Mouse (Mus musculus): ENCODE results near the gene Eif4b. TPM values are rescaled to one million over a fixed set of nuclear protein-coding genes. Genes with fewer than 3 reads are reported as not detected.

Eif4b gene
- polyA plus RNA-seq, 1 experiment from 2014 or later = 54.0 TPM

DNA sequence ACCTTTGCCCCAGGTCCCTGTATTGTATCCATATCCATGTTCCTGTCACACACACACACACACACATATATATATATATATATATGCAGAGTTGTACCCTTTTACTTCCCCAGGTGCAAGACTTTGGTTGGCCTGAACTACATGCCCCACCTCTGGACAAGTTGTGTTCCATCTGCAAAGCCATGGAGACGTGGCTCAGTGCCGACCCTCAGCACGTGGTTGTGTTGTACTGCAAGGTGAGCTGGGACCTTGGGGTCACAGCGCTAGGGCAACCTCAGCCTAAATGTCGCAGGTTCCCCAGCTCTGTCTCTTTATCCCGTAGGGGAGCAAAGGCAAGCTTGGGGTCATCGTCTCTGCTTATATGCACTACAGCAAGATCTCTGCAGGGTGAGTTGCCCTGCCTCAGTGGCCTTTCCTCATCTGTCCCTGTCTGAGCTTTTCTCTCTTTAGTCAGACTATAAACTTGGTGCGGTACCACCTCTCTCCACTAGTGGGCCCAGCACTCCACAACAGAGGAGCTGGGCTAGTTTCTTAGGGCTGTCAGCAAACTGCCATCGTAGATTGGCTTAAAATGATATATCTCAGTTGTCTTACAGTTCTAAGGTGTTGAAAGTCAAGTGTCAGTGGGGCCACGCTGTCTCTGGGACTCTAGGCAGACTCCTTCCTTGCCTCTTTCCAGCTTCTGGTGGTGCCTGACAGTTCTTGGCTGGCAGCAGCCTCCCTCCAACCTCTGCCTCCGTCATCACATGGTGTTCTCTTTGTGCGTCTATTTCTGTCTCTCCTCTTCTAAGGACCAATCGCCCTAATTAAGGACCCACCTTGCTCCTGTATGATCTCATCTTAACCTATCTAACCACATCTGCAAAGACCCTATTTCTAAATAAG, 34.4 kb downstream of the Eif4b start:
- Histone ChIP-seq H3K36me3 (ENCODE audit: insufficient read depth, low read length) (peaks cover 63% of the 10 kb centered on the region), H3K27ac (ENCODE audit: low read length) (0 out of 2 replicates have a peak overlapping the region, but pooled peaks have one; percentile 38), H3K9ac (replicated peaks; ENCODE audit: low read depth) (no peak overlapping the region), H3K4me3 (ENCODE audit: low read depth, low read length) (no peak overlapping the region), H3K4me1 (ENCODE audit: insufficient read depth, low read depth, low read length) (peaks cover 33% of the 10 kb centered on the region; the same call in 1 of the 2 replicates), H3K9me3 (ENCODE audit: low read length) (no peaks in the 10 kb centered on the region), H3K4me2 (replicated peaks; ENCODE audit: low read depth, low read length) (no peak overlapping the region), H3K27me3 (replicated peaks; ENCODE audit: insufficient read depth, low read length) (no peaks in the 10 kb centered on the region)
- TF ChIP-seq EP300 (IDR thresholded peaks at IDR 0.05) (no peak), CTCF (IDR thresholded peaks at IDR 0.05) (peak; percentile 84)
- WGBS = 48% methylated on average over 13 of the region's 13 CpGs
- DNase-seq (ENCODE audit: low spot score) = peak; percentile 82
- no peak for ATAC-seq

DNA sequence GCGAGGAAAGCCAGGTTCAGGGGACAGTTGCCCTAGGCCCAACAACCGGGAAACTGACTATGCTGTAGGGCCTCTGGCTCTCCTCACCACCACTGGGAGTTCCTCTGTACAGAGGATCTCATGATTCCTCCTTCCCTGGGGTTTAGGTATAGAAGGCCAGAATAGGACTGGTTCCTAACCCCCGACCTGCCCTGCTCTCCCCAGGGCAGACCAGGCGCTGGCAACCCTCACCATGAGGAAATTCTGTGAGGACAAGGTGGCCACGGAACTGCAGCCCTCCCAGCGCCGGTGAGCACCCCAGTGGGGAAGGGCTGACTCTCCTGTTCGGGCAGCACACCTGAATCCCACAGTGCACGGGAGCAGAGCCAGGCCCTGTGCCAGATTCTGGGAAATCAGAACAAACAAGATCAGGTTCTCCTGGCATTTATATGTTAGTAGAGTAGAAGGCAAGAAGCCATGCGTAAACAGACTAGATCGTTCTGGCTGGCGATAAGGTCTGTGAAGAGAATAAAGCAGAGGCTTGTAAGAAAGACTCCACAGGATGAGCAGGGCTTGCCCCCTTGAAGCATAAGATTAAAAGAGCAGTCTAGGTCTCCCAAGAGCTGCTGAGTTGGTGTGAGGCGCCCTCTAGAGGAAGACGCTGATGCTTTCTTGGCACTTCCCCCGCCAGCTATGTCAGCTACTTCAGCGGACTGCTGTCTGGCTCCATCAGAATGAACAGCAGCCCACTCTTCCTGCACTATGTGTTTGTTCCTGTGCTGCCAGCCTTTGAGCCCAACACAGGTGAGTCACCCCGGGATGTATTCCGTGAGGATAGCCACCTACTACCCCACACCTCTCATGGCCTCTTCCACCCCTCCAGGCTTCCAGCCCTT, 35.3 kb downstream of the Eif4b start:
- Histone ChIP-seq H3K36me3 (ENCODE audit: insufficient read depth, low read length) (peaks cover 72% of the 10 kb centered on the region), H3K9me3 (ENCODE audit: low read length) (no peaks in the 10 kb centered on the region), H3K4me2 (replicated peaks; ENCODE audit: low read depth, low read length) (no peak overlapping the region), H3K27me3 (replicated peaks; ENCODE audit: insufficient read depth, low read length) (no peaks in the 10 kb centered on the region), H3K4me1 (ENCODE audit: insufficient read depth, low read depth, low read length) (peaks cover 33% of the 10 kb centered on the region; the same call in 1 of the 2 replicates), H3K27ac (ENCODE audit: low read length) (peak overlapping the region; percentile 38; the same call in 1 of the 2 replicates), H3K9ac (replicated peaks; ENCODE audit: low read depth) (no peak overlapping the region), H3K4me3 (ENCODE audit: low read depth, low read length) (no peak overlapping the region)
- ATAC-seq (peak; percentile 29), DNase-seq (ENCODE audit: low spot score) (peak; percentile 91)
- TF ChIP-seq EP300 (IDR thresholded peaks at IDR 0.05) (no peak), CTCF (IDR thresholded peaks at IDR 0.05) (peak; percentile 87)
- WGBS = 40% methylated on average over 18 of the region's 18 CpGs

DNA sequence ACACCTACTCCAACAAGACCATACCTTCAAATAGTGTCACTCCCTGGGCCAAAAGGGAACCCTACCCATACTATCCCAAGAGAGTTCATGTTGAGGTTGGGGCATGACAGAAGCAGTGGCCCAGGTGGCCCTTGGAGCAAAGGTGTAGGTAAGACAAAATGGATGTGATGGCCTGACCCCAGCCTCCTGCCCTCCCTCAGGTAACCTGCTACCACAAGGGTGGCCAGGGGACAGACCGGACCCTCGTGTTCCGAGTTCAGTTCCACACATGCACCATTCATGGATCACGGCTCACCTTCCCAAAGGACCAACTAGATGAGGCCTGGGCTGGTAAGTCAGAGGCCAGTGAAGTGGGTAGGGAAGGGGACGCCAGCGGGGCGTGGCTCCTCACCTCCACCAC, 36.7 kb downstream of the Eif4b start:
- 85% methylated on average over 7 of the region's 7 CpGs for WGBS
- H3K9me3 ChIP-seq (ENCODE audit: low read length) = no peaks in the 10 kb centered on the region
- peaks cover 25% of the 10 kb centered on the region; the same call in 1 of the 2 replicates for H3K4me1 ChIP-seq (ENCODE audit: insufficient read depth, low read depth, low read length)
- TF ChIP-seq CTCF (IDR thresholded peaks at IDR 0.05) (no peak), EP300 (IDR thresholded peaks at IDR 0.05) (no peak)
- no peak overlapping the region for H3K9ac ChIP-seq (replicated peaks; ENCODE audit: low read depth)
- ATAC-seq (no peak), DNase-seq (ENCODE audit: low spot score) (no peak)
- H3K27me3 ChIP-seq (replicated peaks; ENCODE audit: insufficient read depth, low read length) = no peaks in the 10 kb centered on the region
- no peak overlapping the region for H3K4me3 ChIP-seq (ENCODE audit: low read depth, low read length)
- H3K27ac ChIP-seq (ENCODE audit: low read length) = no peak overlapping the region
- no peak overlapping the region for H3K4me2 ChIP-seq (replicated peaks; ENCODE audit: low read depth, low read length)
- peaks cover 81% of the 10 kb centered on the region for H3K36me3 ChIP-seq (ENCODE audit: insufficient read depth, low read length)

DNA sequence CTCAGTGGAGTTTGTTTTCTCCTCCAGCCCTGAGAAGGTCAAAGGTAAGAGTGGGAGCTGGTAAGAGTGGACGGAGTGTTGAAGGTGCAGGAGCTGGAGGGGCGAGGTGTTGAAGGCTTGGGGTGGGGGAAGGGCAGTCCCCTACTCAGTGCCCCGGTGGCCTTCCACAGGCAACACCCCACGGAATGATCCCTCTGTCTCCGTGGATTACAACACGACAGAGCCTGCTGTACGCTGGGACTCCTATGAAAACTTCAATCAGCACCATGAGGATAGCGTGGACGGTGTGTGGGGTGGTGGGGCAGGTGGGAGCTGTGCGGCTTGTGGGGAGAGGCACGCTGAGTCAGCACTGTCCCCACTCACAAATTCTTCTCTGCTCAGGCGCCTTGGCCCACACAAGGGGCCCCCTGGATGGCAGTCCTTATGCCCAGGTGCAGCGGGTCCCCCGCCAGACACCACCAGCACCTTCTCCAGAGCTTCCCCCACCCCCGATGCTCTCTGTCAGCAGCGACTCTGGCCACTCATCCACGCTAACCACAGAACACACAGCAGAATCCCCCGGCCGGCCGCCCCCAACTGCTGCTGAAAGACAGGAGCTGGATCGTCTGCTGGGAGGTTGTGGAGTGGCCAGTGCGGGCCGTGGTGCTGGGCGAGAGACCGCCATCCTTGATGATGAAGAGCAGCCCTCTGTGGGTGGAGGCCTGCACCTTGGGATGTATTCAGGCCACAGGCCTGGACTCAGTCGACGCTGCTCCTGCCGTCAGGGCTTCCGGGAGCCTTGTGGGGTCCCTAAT, 37.3 kb downstream of the Eif4b start:
- Histone ChIP-seq H3K9ac (replicated peaks; ENCODE audit: low read depth) (no peak overlapping the region), H3K36me3 (ENCODE audit: insufficient read depth, low read length) (peaks cover 88% of the 10 kb centered on the region), H3K9me3 (ENCODE audit: low read length) (no peaks in the 10 kb centered on the region), H3K4me2 (replicated peaks; ENCODE audit: low read depth, low read length) (no peak overlapping the region), H3K27me3 (replicated peaks; ENCODE audit: insufficient read depth, low read length) (no peaks in the 10 kb centered on the region), H3K4me1 (ENCODE audit: insufficient read depth, low read depth, low read length) (peaks cover 20% of the 10 kb centered on the region; the same call in 1 of the 2 replicates), H3K4me3 (ENCODE audit: low read depth, low read length) (no peak overlapping the region), H3K27ac (ENCODE audit: low read length) (no peak overlapping the region)
- WGBS = 79% methylated on average over 28 of the region's 29 CpGs
- ATAC-seq (no peak), DNase-seq (ENCODE audit: low spot score) (no peak)
- no peak for TF ChIP-seq CTCF (IDR thresholded peaks at IDR 0.05)
- no peak for TF ChIP-seq EP300 (IDR thresholded peaks at IDR 0.05)

DNA sequence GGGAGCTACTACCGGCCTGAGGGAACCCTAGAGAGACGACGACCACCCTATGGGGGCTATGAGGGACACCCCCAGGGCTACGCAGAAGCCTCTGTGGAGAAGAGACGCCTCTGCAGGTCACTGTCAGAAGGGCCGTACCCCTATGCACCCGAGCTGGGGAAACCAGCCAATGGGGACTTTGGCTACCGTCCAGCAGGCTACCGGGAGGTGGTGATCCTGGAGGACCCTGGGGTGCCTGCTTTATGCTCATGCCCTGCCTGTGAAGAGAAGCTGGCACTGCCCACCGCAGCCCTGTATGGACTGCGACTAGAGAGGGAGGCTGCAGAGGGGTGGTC, 37.9 kb downstream of the Eif4b start:
- WGBS = 70% methylated on average over 11 of the region's 11 CpGs
- no peak for TF ChIP-seq CTCF (IDR thresholded peaks at IDR 0.05)
- no peak for TF ChIP-seq EP300 (IDR thresholded peaks at IDR 0.05)

More for the DNA sequence above, 37.9 kb downstream of the Eif4b start:
- peaks cover 90% of the 10 kb centered on the region for H3K36me3 ChIP-seq (ENCODE audit: insufficient read depth, low read length)
- no peak overlapping the region for H3K9ac ChIP-seq (replicated peaks; ENCODE audit: low read depth)
- H3K27ac ChIP-seq (ENCODE audit: low read length) = no peak overlapping the region
- ATAC-seq = no peak
- no peaks in the 10 kb centered on the region for H3K9me3 ChIP-seq (ENCODE audit: low read length)
- no peak overlapping the region for H3K4me3 ChIP-seq (ENCODE audit: low read depth, low read length)
- H3K27me3 ChIP-seq (replicated peaks; ENCODE audit: insufficient read depth, low read length) = no peaks in the 10 kb centered on the region
- no peak overlapping the region for H3K4me2 ChIP-seq (replicated peaks; ENCODE audit: low read depth, low read length)
- DNase-seq (ENCODE audit: low spot score) = no peak
- H3K4me1 ChIP-seq (ENCODE audit: insufficient read depth, low read depth, low read length) = peaks cover 17% of the 10 kb centered on the region; the same call in 1 of the 2 replicates

Measured in lung, postnatal 0 days (tissue).